Mouse (Mus musculus): ENCODE data around the gene Sec14l1. TPM values are rescaled to one million over a fixed set of nuclear protein-coding genes. Genes with fewer than 3 reads are reported as not detected.

The Sec14l1 gene
- polyA plus RNA-seq, 1 experiment from 2014 or later, result 52.6 TPM

- H3K9me3 ChIP-seq, result no peaks in the 10 kb centered on the region
- 0 out of 2 replicates have a peak overlapping the region, but pooled peaks have one; percentile 8 for H3K4me2 ChIP-seq
- no peaks in the 10 kb centered on the region for H3K27me3 ChIP-seq
- H3K9ac ChIP-seq (replicated peaks), result no peak overlapping the region
- H3K36me3 ChIP-seq, result peaks cover 22% of the 10 kb centered on the region
- H3K27ac ChIP-seq, result no peak overlapping the region
- no peak for ATAC-seq (ENCODE audit: insufficient number of reproducible peaks, insufficient read depth, low FRiP score, low TSS enrichment, low read depth)
- no peak overlapping the region for H3K4me3 ChIP-seq (replicated peaks)
- 38% methylated on average over 3 of the region's 5 CpGs for WGBS
- peaks cover 85% of the 10 kb centered on the region for H3K4me1 ChIP-seq (replicated peaks)
Measured at GRCm38 (mm10) chr11:117119723-117120122, 4.8 kb downstream of the Sec14l1 start.

- no peak for ATAC-seq (ENCODE audit: insufficient number of reproducible peaks, insufficient read depth, low FRiP score, low TSS enrichment, low read depth)
- Histone ChIP-seq H3K4me3 (replicated peaks) (no peak overlapping the region), H3K27me3 (no peaks in the 10 kb centered on the region)
Measured at GRCm38 (mm10) chr11:117120285-117121163, 5.6 kb downstream of the Sec14l1 start.

GRCm38 (mm10) chr11:117121164-117121535, 6.2 kb downstream of the Sec14l1 start:
- Histone ChIP-seq H3K4me2 (0 out of 2 replicates have a peak overlapping the region, but pooled peaks have one; percentile 13), H3K9me3 (no peaks in the 10 kb centered on the region), H3K4me3 (replicated peaks) (no peak overlapping the region), H3K27ac (peak overlapping the region; percentile 72), H3K9ac (replicated peaks) (0 out of 2 replicates have a peak overlapping the region, but pooled peaks have one; percentile 27), H3K27me3 (no peaks in the 10 kb centered on the region), H3K36me3 (peaks cover 27% of the 10 kb centered on the region), H3K4me1 (replicated peaks) (peaks cover 88% of the 10 kb centered on the region)
- no peak for ATAC-seq (ENCODE audit: insufficient number of reproducible peaks, insufficient read depth, low FRiP score, low TSS enrichment, low read depth)
- 31% methylated on average over 11 of the region's 11 CpGs for WGBS

More at GRCm38 (mm10) chr11:117120285-117121163, 5.6 kb downstream of the Sec14l1 start:
- Histone ChIP-seq H3K4me2 (0 out of 2 replicates have a peak overlapping the region, but pooled peaks have one; percentile 13), H3K9me3 (no peaks in the 10 kb centered on the region), H3K9ac (replicated peaks) (peak overlapping the region; percentile 27; the same call in 1 of the 2 replicates), H3K4me1 (replicated peaks) (peaks cover 90% of the 10 kb centered on the region), H3K27ac (peak overlapping the region; percentile 72), H3K36me3 (peaks cover 26% of the 10 kb centered on the region)
- 47% methylated on average over 20 of the region's 20 CpGs for WGBS

GRCm38 (mm10) chr11:117121954-117122353, 7.0 kb downstream of the Sec14l1 start:
- H3K4me2 ChIP-seq, result no peak overlapping the region
- WGBS, result 93% methylated on average over 6 of the region's 6 CpGs
- H3K27ac ChIP-seq, result no peak overlapping the region
- H3K27me3 ChIP-seq, result no peaks in the 10 kb centered on the region
- no peaks in the 10 kb centered on the region for H3K9me3 ChIP-seq
- H3K4me1 ChIP-seq (replicated peaks), result peaks cover 80% of the 10 kb centered on the region
- no peak overlapping the region for H3K9ac ChIP-seq (replicated peaks)
- H3K36me3 ChIP-seq, result peaks cover 27% of the 10 kb centered on the region
- ATAC-seq (ENCODE audit: insufficient number of reproducible peaks, insufficient read depth, low FRiP score, low TSS enrichment, low read depth), result no peak
- H3K4me3 ChIP-seq (replicated peaks), result no peak overlapping the region

- H3K27ac ChIP-seq, result 0 out of 2 replicates have a peak overlapping the region, but pooled peaks have one; percentile 23
- no peak overlapping the region; the same call in 1 of the 2 replicates for H3K9ac ChIP-seq (replicated peaks)
- 85% methylated on average over 17 of the region's 17 CpGs for WGBS
- peaks cover 79% of the 10 kb centered on the region for H3K4me1 ChIP-seq (replicated peaks)
- H3K27me3 ChIP-seq, result no peaks in the 10 kb centered on the region
- peaks cover 27% of the 10 kb centered on the region for H3K36me3 ChIP-seq
- no peak for ATAC-seq (ENCODE audit: insufficient number of reproducible peaks, insufficient read depth, low FRiP score, low TSS enrichment, low read depth)
- no peaks in the 10 kb centered on the region for H3K9me3 ChIP-seq
- no peak overlapping the region for H3K4me2 ChIP-seq
- no peak overlapping the region for H3K4me3 ChIP-seq (replicated peaks)
Measured at GRCm38 (mm10) chr11:117123418-117124085, 8.6 kb downstream of the Sec14l1 start.

- Histone ChIP-seq H3K4me3 (replicated peaks) (no peak overlapping the region), H3K4me1 (replicated peaks) (peaks cover 77% of the 10 kb centered on the region), H3K27me3 (no peaks in the 10 kb centered on the region), H3K4me2 (no peak overlapping the region), H3K36me3 (peaks cover 27% of the 10 kb centered on the region), H3K9me3 (no peaks in the 10 kb centered on the region), H3K9ac (replicated peaks) (no peak overlapping the region), H3K27ac (peak overlapping the region; percentile 56; the same call in 1 of the 2 replicates)
- WGBS, result 67% methylated on average over 10 of the region's 10 CpGs
- ATAC-seq (ENCODE audit: insufficient number of reproducible peaks, insufficient read depth, low FRiP score, low TSS enrichment, low read depth), result no peak
Measured at GRCm38 (mm10) chr11:117124539-117124938, 9.6 kb downstream of the Sec14l1 start.

GRCm38 (mm10) chr11:117127250-117127837, 12.4 kb downstream of the Sec14l1 start:
- 61% methylated on average over 13 of the region's 13 CpGs for WGBS
- Histone ChIP-seq H3K4me2 (no peak overlapping the region), H3K36me3 (peaks cover 22% of the 10 kb centered on the region), H3K9ac (replicated peaks) (no peak overlapping the region), H3K27ac (peak overlapping the region; percentile 59), H3K4me1 (replicated peaks) (peaks cover 67% of the 10 kb centered on the region), H3K9me3 (no peaks in the 10 kb centered on the region), H3K27me3 (no peaks in the 10 kb centered on the region), H3K4me3 (replicated peaks) (no peak overlapping the region)
- peak; percentile 73 for ATAC-seq (ENCODE audit: insufficient number of reproducible peaks, insufficient read depth, low FRiP score, low TSS enrichment, low read depth)

- 44% methylated on average over 12 of the region's 12 CpGs for WGBS
- Histone ChIP-seq H3K9ac (replicated peaks) (no peak overlapping the region), H3K4me2 (no peak overlapping the region)
Measured at GRCm38 (mm10) chr11:117127931-117128548, 13.1 kb downstream of the Sec14l1 start.

GRCm38 (mm10) chr11:117129473-117129872, 14.5 kb downstream of the Sec14l1 start:
- ATAC-seq (ENCODE audit: insufficient number of reproducible peaks, insufficient read depth, low FRiP score, low TSS enrichment, low read depth), result no peak
- 45% methylated on average over 11 of the region's 11 CpGs for WGBS
- no peaks in the 10 kb centered on the region for H3K27me3 ChIP-seq
- H3K4me3 ChIP-seq (replicated peaks), result no peak overlapping the region
- H3K27ac ChIP-seq, result peak overlapping the region; percentile 62; the same call in 1 of the 2 replicates
- no peak overlapping the region; the same call in 1 of the 2 replicates for H3K9ac ChIP-seq (replicated peaks)
- peaks cover 22% of the 10 kb centered on the region for H3K36me3 ChIP-seq
- H3K9me3 ChIP-seq, result no peaks in the 10 kb centered on the region
- H3K4me2 ChIP-seq, result no peak overlapping the region
- peaks cover 50% of the 10 kb centered on the region for H3K4me1 ChIP-seq (replicated peaks)

More at GRCm38 (mm10) chr11:117127931-117128548, 13.1 kb downstream of the Sec14l1 start:
- H3K4me1 ChIP-seq (replicated peaks), result peaks cover 62% of the 10 kb centered on the region
- H3K27ac ChIP-seq, result peak overlapping the region; percentile 59
- ATAC-seq (ENCODE audit: insufficient number of reproducible peaks, insufficient read depth, low FRiP score, low TSS enrichment, low read depth), result peak; percentile 24; the same call in 1 of the 2 replicates
- H3K4me3 ChIP-seq (replicated peaks), result no peak overlapping the region
- H3K36me3 ChIP-seq, result peaks cover 22% of the 10 kb centered on the region
- no peaks in the 10 kb centered on the region for H3K27me3 ChIP-seq
- H3K9me3 ChIP-seq, result no peaks in the 10 kb centered on the region

GRCm38 (mm10) chr11:117130068-117130467, 15.1 kb downstream of the Sec14l1 start:
- no peak overlapping the region for H3K4me3 ChIP-seq (replicated peaks)
- no peak overlapping the region for H3K4me2 ChIP-seq
- H3K27me3 ChIP-seq, result no peaks in the 10 kb centered on the region
- H3K36me3 ChIP-seq, result peaks cover 22% of the 10 kb centered on the region
- no peak for ATAC-seq (ENCODE audit: insufficient number of reproducible peaks, insufficient read depth, low FRiP score, low TSS enrichment, low read depth)
- whole genome bisulfite sequencing, result 77% methylated on average over 8 of the region's 8 CpGs
- H3K9me3 ChIP-seq, result no peaks in the 10 kb centered on the region
- peak overlapping the region; percentile 62 for H3K27ac ChIP-seq
- H3K9ac ChIP-seq (replicated peaks), result no peak overlapping the region
- H3K4me1 ChIP-seq (replicated peaks), result peaks cover 53% of the 10 kb centered on the region

Data from limb, embryonic 12.5 days (tissue).